Comparison of ENCODE assay signal across 20 mouse cellular contexts in the genomic region with DNA sequence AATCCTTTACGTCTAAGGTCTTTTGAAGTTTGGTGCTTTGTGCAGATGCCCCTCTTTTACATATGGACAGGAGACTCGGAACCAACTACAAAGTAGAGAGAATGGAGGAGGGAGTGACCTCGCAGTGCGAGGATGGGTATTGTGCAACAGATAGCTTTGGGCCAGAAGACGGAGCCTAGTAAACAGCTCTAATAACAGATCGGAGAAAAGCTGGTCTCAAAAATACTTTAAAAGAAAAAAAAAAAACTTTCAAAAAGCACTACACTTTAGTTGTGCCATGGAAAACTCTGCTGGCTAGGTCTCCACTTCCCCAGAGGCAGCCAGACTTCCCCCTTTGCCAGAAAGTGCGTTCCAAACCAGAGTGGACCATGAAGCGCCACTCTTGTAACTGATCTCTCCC.
DNase-seq lines count a peak whose midpoint lies in the region; TF ChIP-seq lines count a peak whose summit lies in the region.
"Had no signal": no experiment of that assay in that cellular context is flagged by ENCODE, and none has a peak within 500 bp of the region (broad histone marks: within the 10 kb centered on the region; RNA-seq: fewer than 3 reads in every experiment).

No protein-coding gene starts in this region.

- no peak for TF ChIP-seq CTCF in lung, adult 2 months (IDR thresholded peaks at IDR 0.05; ENCODE audit: insufficient read depth, low read length)

- intact Hi-C loops in heart, postnatal 10 days (cut with DNase I), result no loop called here
- intact Hi-C loops in gastrocnemius, postnatal 36 days (cut with DNase I), result no loop called here

- no peak overlapping the region for H3K4me3 ChIP-seq in lung, adult 2 months (replicated peaks; ENCODE audit: extremely low read depth, low read depth, low read length)
- H3K4me3 ChIP-seq: embryonic facial prominence, embryonic 15.5 days; heart, embryonic 15.5 days; hindbrain, embryonic 13.5 days; limb, embryonic 12.5 days; midbrain, embryonic 12.5 days; neural tube, embryonic 12.5 days had no signal

- DNase-seq in heart, adult 18-20 months, result peak; percentile 65 to 74
- no peak for DNase-seq in heart, postnatal 10 days
- peak; percentile 22 to 45 for DNase-seq in lung, adult 18-20 months
- no peak for DNase-seq in lung, adult 2 months
- peak; percentile 36 to 37 for DNase-seq in gastrocnemius, postnatal 36 days
- DNase-seq in lung, postnatal 36 days, result peak; percentile 47
- no peak for DNase-seq in layer of hippocampus, adult 9-10 months (ENCODE audit: low spot score)
- DNase-seq: cerebellum, adult 2 months; cerebellum, postnatal 36 days; kidney, adult 9 months; kidney, postnatal 4 days; spleen, adult 18-20 months; thymus, adult 18-20 months; thymus, postnatal 4 days had no signal

- no peak for TF ChIP-seq POLR2A in lung, adult 2 months (IDR thresholded peaks at IDR 0.05; ENCODE audit: borderline replicate concordance, extremely low read depth, low read depth, low read length)

- WGBS in lung, adult 2 months, result 73% methylated on average over 8 of the region's 8 CpGs

- no peaks in the 10 kb centered on the region for H3K4me1 ChIP-seq in lung, adult 2 months (ENCODE audit: control insufficient read depth, insufficient read depth, low read length)
- H3K4me1 ChIP-seq: embryonic facial prominence, embryonic 15.5 days; hindbrain, embryonic 13.5 days; limb, embryonic 12.5 days; midbrain, embryonic 12.5 days; neural tube, embryonic 12.5 days had no signal

Comparison
In these comparisons a context has a peak if more than half of its experiments do, and no peak if none do; other contexts are left out.
1. DNase-seq: peak in heart, adult 18-20 months (2 of 2), lung, adult 18-20 months (2 of 2), gastrocnemius, postnatal 36 days (2 of 2) and lung, postnatal 36 days (single experiment); none in heart, postnatal 10 days (0 of 2), lung, adult 2 months (single experiment) and layer of hippocampus, adult 9-10 months (single experiment).